Mouse (Mus musculus) cerebellum, adult 9-10 months (tissue): ENCODE results near the gene Pparg.
A peak's percentile ranks its signal among the peaks of the same experiment; 100 is the strongest.

Experiments used
- DNase-seq: peaks from one replicate; pipeline ENCODE4 v3.0.0; 2022

The Pparg gene

DNA sequence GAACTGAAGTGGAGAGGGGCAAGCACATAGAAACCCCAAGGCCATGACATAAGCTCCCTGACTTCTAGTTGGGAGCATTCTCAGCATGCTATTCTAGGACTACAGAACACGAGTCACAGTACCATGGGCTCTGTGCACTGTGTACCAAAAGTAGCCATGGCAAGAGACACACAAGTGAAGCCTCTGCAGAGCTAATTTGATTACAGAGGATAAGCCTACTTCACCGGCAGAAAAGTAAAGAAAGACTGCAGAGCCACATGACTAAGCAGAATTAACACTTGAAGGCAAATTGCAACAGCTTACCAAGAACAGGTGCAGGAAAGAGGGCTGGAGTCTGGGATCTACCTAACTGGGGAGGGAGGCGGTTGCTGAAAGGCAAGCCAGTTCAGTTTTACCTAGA is 103.9 kb downstream of the Pparg start:
- no peak for DNase-seq

DNA sequence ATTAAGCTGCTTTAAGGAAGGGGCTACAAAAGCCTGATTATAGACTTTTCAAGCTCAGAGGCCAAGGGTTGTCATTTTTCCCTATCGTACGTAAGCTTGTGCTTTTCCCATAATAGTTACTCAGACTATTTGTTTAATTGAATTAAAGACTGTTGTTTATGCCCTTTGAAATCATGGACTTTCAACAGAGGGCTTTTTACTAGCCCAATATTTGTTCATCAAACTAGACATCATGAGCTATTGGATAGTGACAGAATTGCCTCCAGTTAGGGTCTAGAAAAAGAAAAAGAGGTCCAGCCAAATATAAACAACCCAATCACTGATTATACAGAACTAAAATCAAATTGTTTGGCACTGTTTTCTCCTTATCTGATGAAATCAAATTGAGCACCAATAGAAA is 104.7 kb downstream of the Pparg start:
- no peak for DNase-seq

DNA sequence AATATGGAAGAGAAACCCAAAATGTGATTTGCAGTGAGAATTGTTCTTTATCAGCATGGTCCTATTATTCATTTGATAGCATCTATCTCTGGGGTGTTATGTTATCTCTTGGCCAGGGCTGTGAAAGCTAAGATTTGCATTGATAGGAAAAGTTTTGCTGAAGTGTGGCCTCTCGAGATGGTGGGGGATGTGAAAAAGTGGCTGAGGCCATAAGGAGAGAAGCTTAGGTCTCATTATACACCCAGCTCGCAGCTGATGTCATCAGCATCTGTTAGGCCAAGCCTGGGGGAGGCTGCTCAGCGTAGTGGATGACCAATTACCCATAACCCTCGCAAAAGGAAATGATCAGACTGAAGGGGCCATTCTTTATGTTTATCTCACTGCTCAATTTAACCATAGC is 105.1 kb downstream of the Pparg start:
- DNase-seq, result no peak

DNA sequence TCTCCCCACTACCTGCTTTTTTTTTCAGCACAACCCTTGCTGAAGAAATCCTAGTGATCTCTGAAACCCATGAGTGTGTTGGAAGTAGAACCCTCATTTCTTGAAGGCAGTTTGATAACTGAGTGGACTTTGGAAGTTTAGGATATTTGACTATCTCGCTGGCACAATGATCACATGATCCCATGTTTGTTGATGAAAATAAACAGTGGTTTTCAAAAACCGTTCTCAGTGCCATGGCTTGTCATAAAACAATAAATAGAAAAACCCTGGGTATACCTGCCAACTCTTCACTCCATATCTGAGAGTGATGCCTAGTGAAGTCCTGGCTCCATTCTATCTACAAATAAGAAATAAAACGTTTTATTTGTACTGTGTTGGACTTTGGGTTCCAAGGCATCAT is 105.8 kb downstream of the Pparg start:
- DNase-seq, result no peak

DNA sequence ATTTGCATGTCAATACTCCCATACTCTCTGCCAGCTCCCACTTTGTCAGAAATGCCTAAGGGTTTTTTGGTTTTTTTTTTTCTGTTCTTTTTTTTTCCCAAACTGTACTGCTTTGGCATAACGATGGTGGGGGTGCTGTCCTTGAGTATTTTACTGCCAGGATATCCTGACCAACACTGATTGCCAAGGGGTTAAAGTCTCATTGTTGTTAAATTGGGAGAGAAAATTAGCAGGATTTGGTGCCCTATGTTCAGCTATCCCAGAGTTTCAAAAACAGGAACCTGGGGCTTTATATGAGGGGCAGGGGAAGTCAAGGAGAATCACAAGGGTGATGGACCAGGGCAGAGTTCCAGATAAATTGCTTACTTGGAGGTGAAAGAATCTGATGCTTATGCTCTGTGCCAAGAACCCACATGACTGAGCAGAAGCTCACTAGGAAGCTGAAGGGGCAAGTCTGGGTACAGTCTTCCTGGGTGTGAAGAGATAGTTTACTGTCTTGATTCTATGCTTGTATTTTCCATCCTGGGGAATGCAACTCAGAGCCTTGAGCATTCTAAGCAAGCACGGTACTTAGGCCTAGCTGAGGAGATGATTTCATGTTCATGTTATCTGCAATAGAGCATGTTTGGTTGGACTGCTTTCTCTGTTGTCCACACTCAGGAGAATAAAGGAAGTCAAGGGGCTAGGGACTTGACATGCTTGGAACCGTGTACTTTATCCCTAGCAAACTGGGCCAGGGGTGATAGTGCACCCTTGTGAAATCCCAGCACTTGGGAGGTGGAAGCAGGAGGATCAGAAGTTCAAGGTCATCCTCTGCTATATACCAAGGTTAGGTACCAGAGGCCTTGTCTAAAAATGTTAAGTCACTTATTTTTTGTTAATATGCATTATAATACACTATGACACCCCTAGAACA is 109.2 kb downstream of the Pparg start:
- no peak for DNase-seq

DNA sequence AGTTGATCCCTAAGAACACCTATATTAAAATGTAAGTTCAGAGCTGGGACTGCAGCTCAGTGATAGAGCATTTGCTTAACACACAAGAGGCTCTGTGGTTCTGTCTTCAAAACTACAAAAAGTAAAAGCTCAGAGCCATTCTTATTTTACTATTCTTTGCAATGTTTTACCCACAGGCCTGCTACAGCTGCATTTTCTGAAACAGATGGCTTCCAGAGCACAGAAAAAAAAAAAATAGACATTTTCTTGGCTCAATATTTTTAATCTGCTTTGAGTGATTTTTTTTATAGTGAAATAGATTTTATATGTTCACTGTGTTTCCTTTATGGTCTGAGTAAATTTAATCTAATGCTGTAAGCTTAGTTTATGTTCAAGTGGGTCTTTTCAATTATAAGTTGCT is 111.2 kb downstream of the Pparg start:
- no peak for DNase-seq

DNA sequence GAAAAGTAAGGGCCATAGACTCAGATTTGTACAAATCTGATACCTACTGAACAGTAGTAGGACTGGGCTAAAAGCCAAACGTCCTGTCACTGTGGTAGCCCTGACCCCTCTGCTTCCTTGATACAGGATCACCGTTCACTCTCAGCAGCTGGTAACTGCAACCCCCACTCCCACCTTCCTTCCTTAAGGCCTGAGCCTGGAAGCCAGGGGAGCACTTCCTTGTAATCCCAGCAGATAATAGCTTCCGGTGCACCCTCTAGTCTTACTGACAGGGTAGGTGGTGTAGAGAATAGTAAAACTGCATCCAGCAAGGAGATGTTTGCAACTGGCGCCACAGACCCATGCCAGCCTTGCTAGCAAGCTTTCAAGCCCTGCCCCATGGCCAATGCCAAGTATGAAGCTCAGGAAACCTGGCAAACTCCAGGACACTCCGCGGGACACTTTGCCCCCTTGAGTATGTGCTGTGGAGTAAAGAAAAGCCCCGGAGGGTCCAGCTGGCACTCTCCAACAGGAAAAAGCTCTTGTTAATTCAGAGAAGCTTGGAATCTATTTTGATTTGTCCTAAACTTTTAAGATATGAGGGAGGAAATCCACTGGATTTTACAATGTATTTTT is 116.4 kb downstream of the Pparg start:
- DNase-seq, result no peak

DNA sequence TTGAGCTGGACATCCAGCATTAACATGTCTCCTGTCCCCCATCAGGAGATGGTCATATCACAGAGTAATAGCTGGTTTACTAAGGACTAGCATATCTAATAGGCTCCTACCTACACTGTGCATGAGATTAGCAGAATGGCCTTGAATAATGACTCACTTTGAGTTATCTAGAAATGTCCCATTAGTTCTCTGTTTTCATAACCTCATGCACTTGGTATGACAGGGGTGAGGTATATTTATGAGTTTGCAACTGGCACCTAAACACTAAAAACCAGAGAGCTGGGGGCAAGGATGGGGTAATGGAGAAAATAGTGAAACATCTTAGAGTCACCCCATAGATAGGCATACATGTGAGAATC is 119.2 kb downstream of the Pparg start:
- no peak for DNase-seq

DNA sequence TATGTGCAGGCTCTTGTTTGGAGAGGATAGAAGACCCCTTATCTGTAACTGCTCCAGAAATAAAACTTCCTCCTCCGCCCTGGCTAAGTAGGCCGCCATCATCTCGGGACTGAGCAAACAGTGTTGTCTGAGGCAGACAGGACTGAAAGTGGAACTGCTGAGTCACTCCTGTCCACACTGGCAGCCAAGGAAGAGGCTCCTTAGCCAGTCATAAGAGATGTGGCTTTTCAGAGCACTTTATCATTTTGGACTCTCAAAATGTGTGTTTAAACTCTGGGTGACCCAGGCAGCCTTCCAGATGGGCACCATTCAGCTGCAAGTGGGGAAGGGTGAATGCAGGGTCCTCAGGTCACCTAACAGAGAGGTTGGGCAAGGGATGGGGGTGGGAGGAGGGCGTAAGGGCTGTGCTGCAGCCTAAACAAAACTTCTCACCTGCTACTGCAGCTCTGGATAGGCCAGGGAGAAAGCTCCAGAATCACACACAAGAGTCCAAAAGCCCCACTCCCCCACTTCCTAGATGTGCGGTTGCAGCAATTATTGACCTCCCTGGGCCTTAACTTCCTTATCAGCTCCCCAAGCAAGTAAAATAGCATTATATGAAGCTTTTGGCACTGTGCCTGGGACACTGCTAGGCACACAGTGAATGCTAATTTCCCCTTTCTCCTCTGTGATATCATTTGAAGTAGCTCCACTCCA is 119.7 kb downstream of the Pparg start:
- DNase-seq, result no peak

DNA sequence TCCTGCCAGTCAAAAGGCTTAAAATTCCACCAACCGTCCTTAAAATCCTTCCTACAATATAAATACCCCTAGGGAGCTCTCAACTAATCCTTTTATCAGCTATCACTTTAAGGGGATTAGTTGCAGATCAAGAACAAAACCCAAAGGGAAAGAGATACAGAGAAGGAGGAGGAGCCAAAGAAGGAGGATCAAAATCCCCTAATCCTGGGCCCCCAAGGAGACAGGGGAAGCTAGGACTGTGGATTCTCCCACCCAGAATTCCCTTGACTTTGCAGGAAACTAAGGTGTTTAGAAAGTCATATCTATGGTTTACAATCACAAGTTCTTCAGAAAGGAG is 120.2 kb downstream of the Pparg start:
- DNase-seq, result no peak

DNA sequence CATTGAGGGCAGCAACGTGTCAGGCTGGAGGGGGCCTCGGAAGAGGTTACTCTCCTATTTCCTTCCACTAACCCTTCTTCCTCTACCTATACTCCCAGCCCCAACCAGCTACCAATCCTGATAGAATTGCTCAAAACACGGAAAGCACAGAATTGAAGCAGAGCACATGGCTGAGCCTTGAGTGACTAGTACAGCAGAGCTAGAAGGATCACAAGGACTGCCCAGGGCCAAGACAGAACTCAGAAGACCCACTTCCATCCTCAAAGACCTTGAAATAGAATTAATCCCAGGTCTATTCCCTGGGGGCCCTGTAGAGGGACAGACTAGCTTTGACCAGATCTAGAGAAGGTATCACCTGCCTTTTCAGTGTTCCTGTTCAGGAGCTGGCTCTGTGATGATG is 120.9 kb downstream of the Pparg start:
- no peak for DNase-seq

DNA sequence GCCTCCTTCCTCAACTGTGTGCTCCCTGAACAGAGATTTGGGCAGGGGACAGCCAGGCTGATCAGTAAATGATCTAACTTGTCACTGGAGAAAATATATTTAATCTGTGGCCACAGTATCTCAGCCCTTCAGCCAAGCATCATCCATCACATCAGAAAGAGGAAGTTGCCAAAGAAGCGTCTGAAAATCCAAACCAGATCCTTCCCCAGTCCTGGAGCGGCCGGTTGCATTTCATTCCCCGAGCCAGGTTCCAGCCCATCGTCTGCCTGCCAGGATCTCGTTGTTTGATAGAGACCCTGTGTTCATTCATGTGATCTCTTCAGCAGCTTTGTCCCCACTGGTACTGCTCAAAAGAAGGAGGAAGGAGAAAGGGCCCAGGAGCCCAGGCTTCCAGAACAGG is 124.9 kb downstream of the Pparg start:
- no peak for DNase-seq

DNA sequence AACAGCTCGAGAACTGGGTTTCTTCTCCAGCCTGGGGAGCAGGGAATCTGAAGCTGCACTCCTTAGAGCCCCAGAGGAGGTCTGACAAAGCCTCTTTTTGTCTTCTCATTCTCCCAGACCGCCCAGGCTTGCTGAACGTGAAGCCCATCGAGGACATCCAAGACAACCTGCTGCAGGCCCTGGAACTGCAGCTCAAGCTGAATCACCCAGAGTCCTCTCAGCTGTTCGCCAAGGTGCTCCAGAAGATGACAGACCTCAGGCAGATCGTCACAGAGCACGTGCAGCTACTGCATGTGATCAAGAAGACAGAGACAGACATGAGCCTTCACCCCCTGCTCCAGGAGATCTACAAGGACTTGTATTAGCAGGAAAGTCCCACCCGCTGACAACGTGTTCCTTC is 129.1 kb downstream of the Pparg start:
- no peak for DNase-seq

DNA sequence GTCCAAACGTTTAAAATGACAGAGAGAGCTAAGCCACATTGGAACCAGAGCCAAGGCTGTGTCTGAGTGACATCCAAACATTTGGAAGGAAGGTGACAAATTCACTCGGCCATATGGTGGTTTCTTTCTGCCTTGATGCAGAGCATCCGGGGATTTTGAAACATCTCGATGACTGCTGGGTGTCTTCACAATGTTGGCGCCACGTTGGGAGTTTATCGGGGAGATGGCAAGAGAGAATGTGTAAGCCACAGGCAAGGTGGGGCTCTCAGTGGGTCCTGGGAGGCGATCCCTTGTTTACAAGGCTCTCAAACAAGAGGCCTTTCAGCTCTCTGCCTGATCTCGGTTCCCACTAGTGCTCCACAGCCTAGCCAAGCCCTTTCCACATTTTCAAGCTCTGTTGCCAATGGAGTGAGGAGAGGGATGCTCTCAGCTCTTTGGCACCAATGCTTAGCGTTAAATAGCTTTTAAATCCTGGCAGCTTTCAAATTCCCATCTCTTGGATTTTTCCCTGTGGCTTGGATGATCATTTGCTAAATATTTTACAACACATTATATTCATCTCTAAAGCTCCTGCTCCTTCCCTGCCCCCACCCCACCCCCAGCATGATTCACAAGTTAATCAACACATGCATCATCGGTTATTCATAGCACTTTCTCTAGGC is 132.3 kb downstream of the Pparg start:
- DNase-seq, result peak; percentile 84

DNA sequence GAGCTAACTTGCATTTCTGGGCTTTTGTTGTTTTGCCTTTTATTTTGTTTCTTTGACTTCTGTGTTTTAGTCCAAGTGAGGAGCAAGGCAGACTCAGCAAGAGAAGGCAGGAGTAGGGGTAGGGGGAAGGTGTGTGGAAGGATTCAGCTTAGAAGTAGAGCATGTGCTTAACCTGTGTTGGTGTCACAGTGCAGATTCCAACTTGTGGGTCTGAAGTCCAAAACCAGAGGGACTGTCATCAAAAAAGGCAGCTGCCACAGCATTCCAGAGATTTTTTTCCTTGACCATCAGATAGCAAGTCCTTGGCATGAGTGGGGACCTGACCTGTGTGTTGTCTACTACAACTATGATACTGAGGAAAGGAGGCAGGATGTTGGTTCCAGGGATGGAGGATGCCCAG is 133.1 kb downstream of the Pparg start:
- no peak for DNase-seq

DNA sequence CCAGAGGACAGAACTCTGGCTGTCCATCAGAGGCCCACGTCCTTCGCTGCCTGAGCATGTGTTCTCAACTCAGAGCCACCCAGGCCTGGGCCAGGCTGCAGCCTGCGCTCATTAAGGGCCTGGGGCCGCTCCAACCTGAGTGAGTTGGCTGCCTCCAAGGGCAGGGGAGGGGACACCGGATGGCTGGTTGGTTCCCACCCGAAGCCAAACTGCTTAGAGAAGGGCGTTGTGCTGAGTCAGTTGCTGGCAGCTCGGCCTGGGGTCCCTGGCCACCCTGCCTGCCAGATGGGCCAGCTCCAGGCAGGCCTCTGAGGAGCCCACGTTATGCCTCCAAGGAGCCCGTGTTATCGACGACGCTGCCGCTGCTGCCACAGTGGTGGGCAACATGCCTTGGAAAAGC is 138.8 kb downstream of the Pparg start:
- DNase-seq, result no peak

DNA sequence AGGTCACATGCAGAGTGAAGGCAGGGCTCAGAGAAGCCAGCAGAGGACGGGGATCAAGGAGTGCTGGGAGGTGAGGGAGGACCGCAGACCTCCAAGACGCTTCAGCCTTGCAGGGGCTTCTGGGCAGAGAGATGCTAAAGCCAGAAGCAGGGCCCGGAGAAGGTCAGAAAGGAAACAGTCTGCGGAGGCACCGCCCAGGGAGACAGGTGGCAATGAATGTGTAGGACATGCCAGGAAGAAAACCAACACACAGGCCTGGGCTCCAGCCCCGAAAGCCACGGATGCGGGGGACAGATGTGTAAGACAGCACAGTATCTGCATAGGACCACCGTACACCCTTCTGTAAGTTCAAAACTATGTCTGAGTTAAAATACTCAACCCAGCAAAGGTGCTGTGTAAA is 139.5 kb downstream of the Pparg start:
- DNase-seq, result no peak

DNA sequence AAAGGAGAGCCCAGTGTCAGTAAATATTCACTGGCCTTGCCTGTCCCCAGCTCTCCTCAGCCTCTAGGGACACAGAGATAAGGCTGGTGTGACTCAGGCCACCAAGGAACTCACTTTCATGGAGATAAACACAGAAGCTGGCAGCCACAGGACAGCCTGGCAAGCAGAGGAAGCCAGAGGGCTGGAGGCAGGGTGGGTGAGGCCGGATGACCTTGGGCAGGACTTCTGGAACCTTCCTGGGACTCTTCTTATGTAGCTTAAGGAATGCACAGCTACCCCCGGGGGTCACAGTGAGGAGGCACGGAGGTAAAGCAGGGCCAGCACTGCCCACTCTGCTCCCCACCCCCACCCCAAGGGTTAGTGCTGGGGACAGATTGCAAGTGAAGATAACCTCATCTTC is 140.4 kb downstream of the Pparg start:
- DNase-seq, result no peak

DNA sequence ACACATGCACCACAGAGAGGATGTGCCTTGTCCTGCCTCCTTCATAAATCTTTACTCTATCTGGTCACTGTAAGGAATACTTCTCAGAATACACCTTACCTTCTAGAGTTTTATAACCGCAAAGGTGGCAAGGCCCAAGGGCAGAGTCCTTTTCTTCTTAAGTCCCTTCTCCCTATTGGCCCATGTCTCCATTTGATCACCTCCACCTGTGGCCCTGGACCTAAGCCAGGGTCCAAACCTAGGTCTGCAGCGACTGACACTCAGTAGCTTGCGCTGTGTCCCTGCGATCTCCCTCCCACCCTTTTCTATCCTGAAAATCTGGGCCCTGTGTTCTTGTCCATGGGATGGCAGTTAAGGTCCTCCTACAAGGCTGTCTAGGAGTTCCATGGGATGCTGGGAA is 142.3 kb downstream of the Pparg start:
- no peak for DNase-seq

DNA sequence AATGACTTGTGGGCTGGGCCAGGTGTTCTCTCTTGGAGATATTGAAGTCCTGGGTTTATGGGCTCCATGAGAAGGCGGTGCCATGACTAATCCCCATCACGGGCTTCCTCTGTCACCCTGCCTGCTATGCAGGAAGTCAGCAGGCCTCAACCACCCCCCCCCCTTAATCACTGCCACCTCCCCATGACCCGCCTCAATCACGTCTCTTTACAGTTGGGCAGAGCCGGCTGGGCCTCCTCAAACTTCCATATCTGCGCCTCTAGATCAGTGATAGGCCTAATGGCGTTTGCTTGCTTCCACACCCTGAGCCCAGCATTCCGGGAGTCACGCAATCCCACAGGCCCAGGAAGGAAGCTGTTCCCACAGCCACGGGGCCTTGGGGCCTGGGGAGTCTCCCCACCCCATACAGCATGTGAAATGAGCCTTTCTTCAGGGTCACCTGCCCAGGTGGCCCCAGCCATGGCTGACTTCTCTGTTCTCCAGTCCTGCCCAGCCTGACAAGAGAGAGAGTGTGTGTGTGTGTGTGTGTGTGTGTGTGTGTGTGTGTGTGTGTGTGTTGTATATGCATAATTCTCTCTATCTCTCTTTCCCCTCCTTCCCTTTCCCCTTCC is 142.9 kb downstream of the Pparg start:
- no peak for DNase-seq

DNA sequence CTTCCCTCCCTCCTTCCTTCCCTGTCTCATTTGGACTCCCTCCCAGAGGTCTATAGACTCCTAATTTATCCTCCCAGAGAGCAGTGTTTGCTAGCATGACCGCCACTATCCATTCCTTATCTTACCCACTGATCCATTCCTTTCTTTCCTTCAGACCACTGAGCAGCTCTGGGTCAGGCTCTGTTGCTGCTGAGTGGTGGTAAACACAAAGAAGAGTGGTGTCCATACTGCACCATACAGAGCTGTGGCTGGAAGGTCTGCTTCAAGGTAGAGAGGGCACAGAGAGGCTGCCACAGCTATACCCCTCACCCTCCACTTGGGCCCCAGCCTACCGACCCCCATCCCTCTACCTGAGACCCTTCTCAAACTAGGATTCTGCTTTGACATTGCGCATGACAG is 143.4 kb downstream of the Pparg start:
- no peak for DNase-seq

DNA sequence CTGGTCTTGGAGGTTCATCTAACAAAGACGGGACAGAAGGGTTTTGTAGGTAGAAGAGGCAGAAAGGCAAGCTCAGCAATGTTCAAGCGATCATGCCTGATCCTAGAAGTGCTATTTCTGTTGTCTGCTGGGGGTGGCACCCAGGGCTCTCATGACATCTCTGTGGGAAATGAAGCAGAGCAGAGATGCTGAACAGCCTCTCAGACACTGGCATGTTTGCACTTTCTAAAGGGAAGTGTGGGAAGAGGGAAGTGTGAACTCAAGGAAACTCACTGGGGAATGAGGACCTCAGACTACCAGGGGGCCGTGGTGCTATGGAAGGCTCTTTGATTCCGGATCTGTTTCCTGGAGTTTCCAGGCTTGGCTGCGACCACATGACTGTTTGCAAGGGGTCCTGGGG is 144.2 kb downstream of the Pparg start:
- no peak for DNase-seq

DNA sequence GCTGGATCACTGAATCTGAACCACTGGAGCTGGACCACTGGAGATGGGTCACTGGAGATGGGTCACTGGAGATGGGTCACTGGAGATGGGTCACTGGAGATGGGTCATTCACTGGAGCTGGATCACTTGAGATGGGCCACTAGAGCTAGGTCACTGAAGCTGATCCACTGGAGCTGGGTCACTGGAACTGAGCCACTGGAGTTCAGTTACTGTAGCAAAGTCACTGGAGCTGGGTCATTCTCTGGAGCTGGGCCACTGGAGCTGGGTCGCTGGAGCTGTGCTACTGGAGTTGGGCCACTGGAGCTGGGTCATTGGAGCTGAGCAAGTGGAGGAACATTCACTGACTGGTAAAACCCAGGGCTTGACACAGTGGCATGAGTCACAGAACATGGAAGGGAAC is 145.7 kb downstream of the Pparg start:
- no peak for DNase-seq
